Mouse (Mus musculus) frontal cortex, postnatal 25 days (tissue): ENCODE measurements around the gene Rasef.
"Not testable (repeated sequence)": the region's sequence is repeated elsewhere in the genome, so short reads cannot be mapped to it uniquely, and the experiment has no call there.

ENCODE experiments used
- DNase-seq, 2 experiments: peaks; one replicate each; pipeline ENCODE4 v3.0.0; 2022; ENCODE audit warnings: low spot score in 2 of 2

Rasef gene

GRCm38 (mm10) chr4:73790260-73791185, at the start of gene Rasef:
Gene Rasef (minus strand): TSS chr4:73790994.
- peak; percentile 3 to 6 for DNase-seq

DNA sequence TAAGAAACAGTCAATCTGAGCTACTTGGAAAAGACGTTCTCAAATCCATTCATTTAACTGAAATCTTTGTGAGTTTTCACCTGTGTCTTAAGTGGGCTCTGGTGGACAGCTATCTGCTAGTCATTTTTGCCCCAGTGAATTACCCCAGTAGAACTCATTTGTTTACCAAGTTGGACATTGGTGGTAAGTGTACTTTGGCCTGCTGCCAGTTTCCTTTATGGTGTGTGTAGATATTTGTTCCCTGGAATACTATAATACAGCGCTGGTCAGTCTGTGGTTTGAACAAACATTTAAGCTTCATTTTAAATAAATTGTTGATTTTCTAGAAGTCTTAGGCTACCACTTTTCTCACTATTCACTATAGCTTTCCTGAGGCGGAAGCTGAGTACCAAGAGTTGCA, 35.8 kb upstream of the Rasef start:
- DNase-seq: no peak

DNA sequence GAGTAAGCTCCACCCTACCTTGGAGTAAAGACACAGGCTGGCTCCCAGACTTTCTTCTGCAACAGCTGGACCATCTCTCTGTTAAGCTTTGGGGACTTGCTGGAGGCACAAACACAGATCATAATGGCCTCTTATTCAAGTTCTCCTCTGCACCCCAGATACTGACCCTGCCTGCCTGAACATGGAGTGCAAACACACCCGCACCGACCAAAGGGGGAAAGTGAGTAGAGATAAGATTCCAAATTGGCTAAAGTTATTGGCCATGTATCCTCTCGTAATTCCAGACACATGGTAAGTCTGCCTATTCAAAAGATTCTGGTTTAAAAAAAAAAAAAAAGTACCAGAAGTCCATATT, 369 bp upstream of the Rasef start:
- DNase-seq: no peak

- DNase-seq: no peak
Measured at GRCm38 (mm10) chr4:73789534-73789933, 1.3 kb downstream of the Rasef start.

DNA sequence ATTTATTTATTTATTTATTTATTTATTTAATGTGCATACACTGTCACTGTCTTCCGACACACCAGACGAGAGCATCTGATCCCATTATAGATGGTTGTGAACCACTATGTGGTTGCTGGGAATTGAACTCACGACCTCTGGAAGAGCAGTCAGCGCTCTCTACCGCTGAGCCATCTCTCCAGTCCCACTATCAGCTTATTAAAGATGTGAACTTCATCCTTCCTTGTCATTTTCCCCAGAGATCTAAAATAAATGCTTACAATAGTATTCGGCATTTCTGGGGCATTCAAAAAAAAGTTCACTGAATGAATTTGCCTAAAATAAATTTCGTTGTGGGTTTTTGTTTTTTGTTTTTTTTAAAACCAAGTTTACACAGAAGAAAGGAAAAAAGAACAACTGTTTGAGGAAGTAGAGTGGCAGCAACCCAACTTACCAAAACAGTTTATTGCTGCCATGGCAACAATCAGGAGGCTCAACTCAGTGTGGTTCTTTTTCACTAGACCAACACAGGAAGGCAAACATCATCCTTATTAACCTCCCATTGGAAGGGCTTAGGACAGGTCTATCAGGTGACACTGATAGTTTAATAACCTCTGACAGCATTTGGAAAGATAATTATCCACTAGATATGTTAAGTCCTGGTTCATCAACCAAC, 2.6 kb downstream of the Rasef start:
- no peak for DNase-seq

DNA sequence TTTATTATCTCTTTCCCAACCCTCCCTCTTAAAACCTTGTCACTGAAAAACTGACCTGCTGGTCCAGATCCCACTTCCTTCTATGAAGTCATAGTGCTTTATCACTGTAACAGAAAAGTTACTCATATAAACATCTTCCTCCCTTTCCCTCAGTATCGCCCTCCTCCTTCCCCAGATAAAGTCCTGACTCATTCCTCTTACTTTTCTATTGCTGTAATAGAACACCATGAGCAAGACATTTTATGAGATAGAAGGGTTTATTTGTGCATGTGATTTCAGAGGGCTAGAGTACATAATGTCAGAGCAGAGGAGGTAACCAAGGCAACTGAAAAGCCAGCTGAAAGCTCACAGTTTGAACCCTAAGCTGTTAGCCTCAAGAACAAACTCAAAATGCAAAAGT, 6.6 kb downstream of the Rasef start:
- no peak for DNase-seq

- DNase-seq: no peak
Measured at GRCm38 (mm10) chr4:73781061-73781460, 9.7 kb downstream of the Rasef start.

GRCm38 (mm10) chr4:73775266-73775665, 15.5 kb downstream of the Rasef start:
- no peak for DNase-seq

- no peak for DNase-seq
Measured at GRCm38 (mm10) chr4:73773831-73774810, 16.7 kb downstream of the Rasef start.

GRCm38 (mm10) chr4:73772028-73772427, 18.8 kb downstream of the Rasef start:
- DNase-seq: no peak

GRCm38 (mm10) chr4:73770592-73770991, 20.2 kb downstream of the Rasef start:
- DNase-seq: no peak

GRCm38 (mm10) chr4:73768156-73768555, 22.6 kb downstream of the Rasef start:
- DNase-seq: no peak

- no peak for DNase-seq
Measured at GRCm38 (mm10) chr4:73748219-73748618, 42.6 kb downstream of the Rasef start.

- no peak for DNase-seq
Measured at GRCm38 (mm10) chr4:73739439-73739838, 51.4 kb downstream of the Rasef start.

GRCm38 (mm10) chr4:73719819-73720218, 71.0 kb downstream of the Rasef start:
- no peak for DNase-seq

- no peak for DNase-seq
Measured at GRCm38 (mm10) chr4:73718761-73719160, 72.0 kb downstream of the Rasef start.

DNA sequence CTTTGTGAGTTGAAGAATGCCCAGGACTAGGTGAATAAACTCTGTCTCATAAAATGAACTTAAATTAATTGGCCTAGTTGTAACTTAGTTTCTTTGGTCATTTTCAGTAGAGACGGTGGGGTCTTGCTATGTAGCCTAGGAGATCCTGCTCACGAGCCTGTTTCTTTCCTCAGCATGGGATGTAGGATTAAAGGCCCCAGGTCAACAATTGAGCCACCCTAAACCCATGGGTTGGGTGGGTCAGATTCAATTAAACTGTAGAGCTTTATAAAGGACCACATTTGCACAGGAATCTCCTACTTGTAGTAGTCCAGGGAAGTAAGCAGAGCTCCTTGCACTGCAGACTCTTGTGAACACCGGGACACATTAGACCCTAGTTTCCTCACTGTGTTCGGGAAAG, 107.6 kb downstream of the Rasef start, which contains the start of gene Gm428:
Gm428 (plus strand) TSS at position 301 of the 400 bp plus-strand sequence.
- not testable (repeated sequence) for DNase-seq

DNA sequence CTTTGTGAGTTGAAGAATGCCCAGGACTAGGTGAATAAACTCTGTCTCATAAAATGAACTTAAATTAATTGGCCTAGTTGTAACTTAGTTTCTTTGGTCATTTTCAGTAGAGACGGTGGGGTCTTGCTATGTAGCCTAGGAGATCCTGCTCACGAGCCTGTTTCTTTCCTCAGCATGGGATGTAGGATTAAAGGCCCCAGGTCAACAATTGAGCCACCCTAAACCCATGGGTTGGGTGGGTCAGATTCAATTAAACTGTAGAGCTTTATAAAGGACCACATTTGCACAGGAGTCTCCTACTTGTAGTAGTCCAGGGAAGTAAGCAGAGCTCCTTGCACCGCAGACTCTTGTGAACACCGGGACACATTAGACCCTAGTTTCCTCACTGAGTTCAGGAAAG, 122.7 kb downstream of the Rasef start, which contains the start of gene Gm11239:
Gm11239 (plus strand) TSS at position 301 of the 400 bp plus-strand sequence.
- not testable (repeated sequence) for DNase-seq
